Mouse (Mus musculus): Measurements from ENCODE around the gene Tmem235. TPM values are rescaled to one million over a fixed set of nuclear protein-coding genes. Genes with fewer than 3 reads are reported as not detected.

Tmem235 gene
- polyA plus RNA-seq, 1 experiment, result not detected

- H3K36me3 ChIP-seq (ENCODE audit: control insufficient read depth, insufficient read depth), result no peaks in the 10 kb centered on the region
- no peak overlapping the region for H3ac ChIP-seq (ENCODE audit: control insufficient read depth, insufficient read length)
- TF ChIP-seq POLR2AphosphoS2 (IDR thresholded peaks at IDR 0.05; ENCODE audit: insufficient read length, low read depth) (no peak), TCF3 (IDR thresholded peaks at IDR 0.05; ENCODE audit: insufficient read length, low read depth) (no peak), TCF12 (IDR thresholded peaks at IDR 0.05; ENCODE audit: insufficient read depth, poor library complexity, severe bottlenecking) (no peak), E2F4 (IDR thresholded peaks at IDR 0.05; ENCODE audit: insufficient read depth) (no peak), USF1 (IDR thresholded peaks at IDR 0.05; ENCODE audit: low read depth) (no peak), CEBPB (IDR thresholded peaks at IDR 0.05; ENCODE audit: insufficient read depth, poor library complexity, severe bottlenecking) (no peak), MAX (IDR thresholded peaks at IDR 0.05; ENCODE audit: low read depth) (no peak), MYOD1 (IDR thresholded peaks at IDR 0.05; ENCODE audit: control insufficient read depth in 1 of 3, insufficient read length in 2 of 3, low read depth in 2 of 3) (no peak), SRF (IDR thresholded peaks at IDR 0.05; ENCODE audit: control insufficient read depth, insufficient read length, low read depth) (no peak), POLR2A (IDR thresholded peaks at IDR 0.05; ENCODE audit: insufficient read length, low read depth) (no peak), MYOG (IDR thresholded peaks at IDR 0.05; ENCODE audit: control insufficient read depth in 1 of 3, insufficient read depth in 1 of 3, insufficient read length in 2 of 3, low read depth in 2 of 3) (no peak), REST (IDR thresholded peaks at IDR 0.05; ENCODE audit: insufficient read depth, insufficient read length) (no peak)
- no peaks in the 10 kb centered on the region for H3K27me3 ChIP-seq (ENCODE audit: control insufficient read depth, insufficient read depth, insufficient read length)
- no peak overlapping the region for H3K4me2 ChIP-seq (ENCODE audit: low read depth)
- no peaks in the 10 kb centered on the region for H3K79me2 ChIP-seq (ENCODE audit: control insufficient read depth, insufficient read depth)
- H3K4me3 ChIP-seq, result no peak overlapping the region
Observed at GRCm38 (mm10) chr11:117839021-117839420, 21.5 kb upstream of the Tmem235 start.

DNA sequence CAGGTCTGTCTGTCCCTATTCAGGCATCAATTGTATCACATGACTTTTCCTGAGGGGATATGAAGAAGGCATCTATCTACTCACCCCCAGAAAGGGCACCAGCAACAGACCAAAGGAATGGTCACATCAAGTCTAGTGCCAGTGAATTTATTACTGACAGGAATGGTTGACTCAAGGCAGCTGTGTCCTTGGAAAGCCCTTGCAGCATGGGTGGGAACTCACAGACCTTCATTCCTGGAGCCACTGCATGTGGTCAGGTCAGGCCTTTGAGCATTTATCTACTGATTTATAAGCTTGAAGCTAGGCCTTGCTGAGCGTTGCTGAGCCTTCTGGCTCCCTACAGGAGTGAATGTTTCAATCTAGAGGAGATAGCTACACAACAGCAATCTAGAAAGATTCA, 19.6 kb upstream of the Tmem235 start:
- no peak overlapping the region for H3K4me3 ChIP-seq
- TF ChIP-seq MYOD1 (IDR thresholded peaks at IDR 0.05; ENCODE audit: control insufficient read depth in 1 of 3, insufficient read length in 2 of 3, low read depth in 2 of 3), result peak in 1 of 3 experiments; percentile 51
- no peak for TF ChIP-seq POLR2A (IDR thresholded peaks at IDR 0.05; ENCODE audit: insufficient read length, low read depth)
- TF ChIP-seq TCF3 (IDR thresholded peaks at IDR 0.05; ENCODE audit: insufficient read length, low read depth), result no peak
- TF ChIP-seq MAX (IDR thresholded peaks at IDR 0.05; ENCODE audit: low read depth), result no peak
- TF ChIP-seq SRF (IDR thresholded peaks at IDR 0.05; ENCODE audit: control insufficient read depth, insufficient read length, low read depth), result no peak
- peak in 2 of 3 experiments; percentile 24 to 35 for TF ChIP-seq MYOG (IDR thresholded peaks at IDR 0.05; ENCODE audit: control insufficient read depth in 1 of 3, insufficient read depth in 1 of 3, insufficient read length in 2 of 3, low read depth in 2 of 3)
- no peaks in the 10 kb centered on the region for H3K27me3 ChIP-seq (ENCODE audit: control insufficient read depth, insufficient read depth, insufficient read length)
- no peaks in the 10 kb centered on the region for H3K79me2 ChIP-seq (ENCODE audit: control insufficient read depth, insufficient read depth)
- H3K4me2 ChIP-seq (ENCODE audit: low read depth), result no peak overlapping the region
- no peak overlapping the region for H3ac ChIP-seq (ENCODE audit: control insufficient read depth, insufficient read length)
- H3K36me3 ChIP-seq (ENCODE audit: control insufficient read depth, insufficient read depth), result no peaks in the 10 kb centered on the region

DNA sequence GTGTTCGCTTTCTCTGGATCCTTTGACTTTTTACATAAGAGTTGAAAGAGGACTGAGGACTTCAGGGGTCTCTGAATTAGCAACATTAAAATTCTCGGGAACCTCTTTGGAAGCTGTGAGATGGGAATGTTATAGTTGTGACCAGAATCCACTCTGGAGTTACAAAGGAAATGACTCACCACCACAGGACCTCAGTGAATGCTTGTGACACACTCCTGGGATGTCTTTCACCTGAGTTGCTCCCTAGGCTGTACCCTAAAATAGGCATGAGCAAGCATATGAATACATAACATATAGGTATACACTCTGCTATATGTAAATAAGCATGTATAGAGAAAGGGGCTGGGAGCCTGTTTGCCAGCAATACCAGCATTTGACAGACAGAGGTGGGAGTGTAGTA, 17.1 kb upstream of the Tmem235 start:
- no peak overlapping the region for H3ac ChIP-seq (ENCODE audit: control insufficient read depth, insufficient read length)
- no peaks in the 10 kb centered on the region for H3K27me3 ChIP-seq (ENCODE audit: control insufficient read depth, insufficient read depth, insufficient read length)
- peak overlapping the region; percentile 40 for H3K4me2 ChIP-seq (ENCODE audit: low read depth)
- no peaks in the 10 kb centered on the region for H3K36me3 ChIP-seq (ENCODE audit: control insufficient read depth, insufficient read depth)
- H3K4me3 ChIP-seq, result no peak overlapping the region
- TF ChIP-seq E2F4 (IDR thresholded peaks at IDR 0.05; ENCODE audit: insufficient read depth) (no peak), USF1 (IDR thresholded peaks at IDR 0.05; ENCODE audit: low read depth) (no peak), TCF3 (IDR thresholded peaks at IDR 0.05; ENCODE audit: insufficient read length, low read depth) (no peak), MAX (IDR thresholded peaks at IDR 0.05; ENCODE audit: low read depth) (no peak), TCF12 (IDR thresholded peaks at IDR 0.05; ENCODE audit: insufficient read depth, poor library complexity, severe bottlenecking) (no peak), MYOD1 (IDR thresholded peaks at IDR 0.05; ENCODE audit: control insufficient read depth in 1 of 3, insufficient read length in 2 of 3, low read depth in 2 of 3) (no peak), REST (IDR thresholded peaks at IDR 0.05; ENCODE audit: insufficient read depth, insufficient read length) (no peak), CEBPB (IDR thresholded peaks at IDR 0.05; ENCODE audit: insufficient read depth, poor library complexity, severe bottlenecking) (no peak), MYOG (IDR thresholded peaks at IDR 0.05; ENCODE audit: control insufficient read depth in 1 of 3, insufficient read depth in 1 of 3, insufficient read length in 2 of 3, low read depth in 2 of 3) (no peak), POLR2A (IDR thresholded peaks at IDR 0.05; ENCODE audit: insufficient read length, low read depth) (no peak), POLR2AphosphoS2 (IDR thresholded peaks at IDR 0.05; ENCODE audit: insufficient read length, low read depth) (no peak), SRF (IDR thresholded peaks at IDR 0.05; ENCODE audit: control insufficient read depth, insufficient read length, low read depth) (no peak)
- no peaks in the 10 kb centered on the region for H3K79me2 ChIP-seq (ENCODE audit: control insufficient read depth, insufficient read depth)

DNA sequence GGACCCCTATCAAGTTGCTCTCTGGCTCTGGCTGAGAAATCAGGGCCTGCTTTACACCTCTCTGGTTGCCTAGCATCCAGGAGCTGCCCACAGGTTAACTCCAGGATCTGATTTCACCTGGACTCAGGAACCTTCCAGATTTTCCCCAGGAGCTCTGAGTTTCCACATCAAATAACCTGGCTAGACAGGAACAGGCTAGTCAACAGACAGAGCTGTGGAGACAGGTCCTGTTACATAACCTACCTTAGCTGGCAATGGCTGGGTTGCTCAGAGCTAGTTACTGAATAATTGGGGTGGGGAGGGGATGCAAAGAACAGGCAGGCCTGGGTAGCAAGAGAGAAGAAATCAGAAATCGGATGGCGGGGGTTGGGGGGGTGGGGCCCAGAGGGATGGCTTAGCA, 15.6 kb upstream of the Tmem235 start:
- Histone ChIP-seq H3K4me3 (no peak overlapping the region), H3K79me2 (ENCODE audit: control insufficient read depth, insufficient read depth) (peaks cover 9% of the 10 kb centered on the region), H3ac (ENCODE audit: control insufficient read depth, insufficient read length) (no peak overlapping the region), H3K27me3 (ENCODE audit: control insufficient read depth, insufficient read depth, insufficient read length) (no peaks in the 10 kb centered on the region), H3K36me3 (ENCODE audit: control insufficient read depth, insufficient read depth) (no peaks in the 10 kb centered on the region), H3K4me2 (ENCODE audit: low read depth) (no peak overlapping the region)
- TF ChIP-seq REST (IDR thresholded peaks at IDR 0.05; ENCODE audit: insufficient read depth, insufficient read length) (no peak), POLR2AphosphoS2 (IDR thresholded peaks at IDR 0.05; ENCODE audit: insufficient read length, low read depth) (no peak), TCF3 (IDR thresholded peaks at IDR 0.05; ENCODE audit: insufficient read length, low read depth) (no peak), POLR2A (IDR thresholded peaks at IDR 0.05; ENCODE audit: insufficient read length, low read depth) (no peak), MYOD1 (IDR thresholded peaks at IDR 0.05; ENCODE audit: control insufficient read depth in 1 of 3, insufficient read length in 2 of 3, low read depth in 2 of 3) (no peak), TCF12 (IDR thresholded peaks at IDR 0.05; ENCODE audit: insufficient read depth, poor library complexity, severe bottlenecking) (no peak), SRF (IDR thresholded peaks at IDR 0.05; ENCODE audit: control insufficient read depth, insufficient read length, low read depth) (no peak), MYOG (IDR thresholded peaks at IDR 0.05; ENCODE audit: control insufficient read depth in 1 of 3, insufficient read depth in 1 of 3, insufficient read length in 2 of 3, low read depth in 2 of 3) (no peak), E2F4 (IDR thresholded peaks at IDR 0.05; ENCODE audit: insufficient read depth) (no peak)

- TF ChIP-seq SRF (IDR thresholded peaks at IDR 0.05; ENCODE audit: control insufficient read depth, insufficient read length, low read depth), result no peak
- TF ChIP-seq MYOG (IDR thresholded peaks at IDR 0.05; ENCODE audit: control insufficient read depth in 1 of 3, insufficient read depth in 1 of 3, insufficient read length in 2 of 3, low read depth in 2 of 3), result no peak
- no peak for TF ChIP-seq CEBPB (IDR thresholded peaks at IDR 0.05; ENCODE audit: insufficient read depth, poor library complexity, severe bottlenecking)
- no peak for TF ChIP-seq POLR2AphosphoS2 (IDR thresholded peaks at IDR 0.05; ENCODE audit: insufficient read length, low read depth)
- TF ChIP-seq POLR2A (IDR thresholded peaks at IDR 0.05; ENCODE audit: insufficient read length, low read depth), result no peak
- no peak for TF ChIP-seq MAX (IDR thresholded peaks at IDR 0.05; ENCODE audit: low read depth)
- TF ChIP-seq TCF3 (IDR thresholded peaks at IDR 0.05; ENCODE audit: insufficient read length, low read depth), result no peak
- no peak for TF ChIP-seq REST (IDR thresholded peaks at IDR 0.05; ENCODE audit: insufficient read depth, insufficient read length)
- TF ChIP-seq TCF12 (IDR thresholded peaks at IDR 0.05; ENCODE audit: insufficient read depth, poor library complexity, severe bottlenecking), result no peak
- TF ChIP-seq USF1 (IDR thresholded peaks at IDR 0.05; ENCODE audit: low read depth), result no peak
- TF ChIP-seq E2F4 (IDR thresholded peaks at IDR 0.05; ENCODE audit: insufficient read depth), result no peak
- TF ChIP-seq MYOD1 (IDR thresholded peaks at IDR 0.05; ENCODE audit: control insufficient read depth in 1 of 3, insufficient read length in 2 of 3, low read depth in 2 of 3), result no peak
- H3K4me2 ChIP-seq (ENCODE audit: low read depth), result no peak overlapping the region
- no peaks in the 10 kb centered on the region for H3K27me3 ChIP-seq (ENCODE audit: control insufficient read depth, insufficient read depth, insufficient read length)
- H3K36me3 ChIP-seq (ENCODE audit: control insufficient read depth, insufficient read depth), result no peaks in the 10 kb centered on the region
- H3K79me2 ChIP-seq (ENCODE audit: control insufficient read depth, insufficient read depth), result peaks cover 16% of the 10 kb centered on the region
- H3ac ChIP-seq (ENCODE audit: control insufficient read depth, insufficient read length), result no peak overlapping the region
- H3K4me3 ChIP-seq, result no peak overlapping the region
Observed at GRCm38 (mm10) chr11:117845651-117846050, 14.9 kb upstream of the Tmem235 start.

Measured in myocyte (in vitro differentiated cells).